Comparison of ENCODE assay signal across 19 mouse cellular contexts in genomic region chr14:20189751-20190150, GRCm38 (mm10). TPM values are rescaled to one million over a fixed set of nuclear protein-coding genes. Genes with fewer than 3 reads are reported as not detected.
A peak's percentile ranks its signal among the peaks of the same experiment; 100 is the strongest.
DNase-seq lines count a peak whose midpoint lies in the region; ATAC-seq lines count a peak whose summit lies in the region.
"Had no signal": no experiment of that assay in that cellular context is flagged by ENCODE, and none has a peak within 500 bp of the region (broad histone marks: within the 10 kb centered on the region; RNA-seq: fewer than 3 reads in every experiment).

No protein-coding gene starts in this region.

- H3K4me2 ChIP-seq in forebrain, embryonic 12.5 days, result no peak overlapping the region
- no peak overlapping the region for H3K4me2 ChIP-seq in heart, embryonic 12.5 days
- H3K4me2 ChIP-seq: hindbrain, embryonic 12.5 days; liver, embryonic 11.5 days; lung, embryonic 14.5 days; midbrain, embryonic 12.5 days; neural tube, embryonic 13.5 days had no signal

- no peak overlapping the region for H3K4me3 ChIP-seq in forebrain, embryonic 12.5 days (replicated peaks)
- H3K4me3 ChIP-seq in heart, embryonic 12.5 days, result no peak overlapping the region
- H3K4me3 ChIP-seq: heart, adult 2 months; hindbrain, embryonic 12.5 days; midbrain, embryonic 12.5 days; neural tube, embryonic 13.5 days had no signal

- no peak for ATAC-seq in forebrain, embryonic 12.5 days (ENCODE audit: low FRiP score)
- no peak for ATAC-seq in heart, embryonic 12.5 days (ENCODE audit: insufficient number of reproducible peaks, low FRiP score)
- ATAC-seq: forebrain, embryonic 14.5 days had no signal

- H3K27ac ChIP-seq in forebrain, embryonic 12.5 days, result no peak overlapping the region
- H3K27ac ChIP-seq in heart, embryonic 12.5 days (ENCODE audit: poor library complexity, severe bottlenecking), result no peak overlapping the region
- H3K27ac ChIP-seq: heart, adult 2 months; hindbrain, embryonic 12.5 days; macrophage; midbrain, embryonic 12.5 days; neural tube, embryonic 13.5 days had no signal

- DNase-seq in adrenal gland, adult 2 months, result peak; percentile 65
- no peak for DNase-seq in adrenal gland, adult 18-20 months (ENCODE audit: low spot score in 2 of 2)
- DNase-seq in adrenal gland, postnatal 14 days, result peak; percentile 18
- DNase-seq in kidney, adult 8-10 months, result peak; percentile 91 to 93
- peak; percentile 83 to 93 for DNase-seq in kidney, postnatal 36 days
- no peak for DNase-seq in right cerebral cortex, postnatal 36 days (ENCODE audit: low spot score in 2 of 2)
- DNase-seq: cerebellum, adult 18-20 months; cerebellum, postnatal 36 days; heart, adult 2 months; lung, embryonic 14.5 days; thymus, adult 2 months had no signal

- no peaks in the 10 kb centered on the region for H3K9me3 ChIP-seq in forebrain, embryonic 12.5 days
- H3K9me3 ChIP-seq in heart, embryonic 12.5 days (replicated peaks), result no peaks in the 10 kb centered on the region
- H3K9me3 ChIP-seq: hindbrain, embryonic 12.5 days; midbrain, embryonic 12.5 days; neural tube, embryonic 13.5 days had no signal

- no peaks in the 10 kb centered on the region for H3K36me3 ChIP-seq in forebrain, embryonic 12.5 days (replicated peaks)
- no peaks in the 10 kb centered on the region for H3K36me3 ChIP-seq in heart, embryonic 12.5 days
- H3K36me3 ChIP-seq: hindbrain, embryonic 12.5 days; midbrain, embryonic 12.5 days; neural tube, embryonic 13.5 days had no signal

- H3K27me3 ChIP-seq in forebrain, embryonic 12.5 days, result no peaks in the 10 kb centered on the region
- no peaks in the 10 kb centered on the region for H3K27me3 ChIP-seq in heart, embryonic 12.5 days (replicated peaks)
- H3K27me3 ChIP-seq: hindbrain, embryonic 12.5 days; midbrain, embryonic 12.5 days; neural tube, embryonic 13.5 days had no signal

- no peak overlapping the region for H3K9ac ChIP-seq in forebrain, embryonic 12.5 days
- no peak overlapping the region for H3K9ac ChIP-seq in heart, embryonic 12.5 days
- H3K9ac ChIP-seq: hindbrain, embryonic 12.5 days; lung, embryonic 14.5 days; midbrain, embryonic 12.5 days; neural tube, embryonic 13.5 days had no signal

- no peaks in the 10 kb centered on the region for H3K4me1 ChIP-seq in forebrain, embryonic 12.5 days
- H3K4me1 ChIP-seq in heart, embryonic 12.5 days (replicated peaks), result no peaks in the 10 kb centered on the region; the same call in 1 of the 2 replicates
- H3K4me1 ChIP-seq: neural tube, embryonic 13.5 days had no signal

- WGBS in forebrain, embryonic 12.5 days, result 85% methylated on average over 2 of the region's 2 CpGs
- 70% methylated on average over 2 of the region's 2 CpGs for WGBS in heart, embryonic 12.5 days

RNA-seq across cellular contexts. Expression of gene Kcnk5, which starts 8.1 kb away (rescaled TPM):
- total RNA-seq in adrenal gland, adult 2 months (2021), result 1 to 10 TPM; 8.6 to 9.5 TPM
- polyA plus RNA-seq in adrenal gland, adult 2 months (2012; rRNA removed), result 6.4 and 9.8 TPM in 2 replicates
- 10 to 100 TPM in 1 of 2 experiments, 1 to 10 TPM in 1; 4.3 to 10.7 TPM for total RNA-seq in adrenal gland, adult 18-20 months (2021)
- 8.8 and 14.2 TPM in 2 replicates for total RNA-seq in adrenal gland, postnatal 14 days (2021)
- 12.5 and 13.8 TPM in 2 replicates for polyA plus RNA-seq in forebrain, embryonic 12.5 days (2016; fragmentation: Nextera tagmentation; extraction: Ambion mirVana)
- polyA plus RNA-seq in heart, embryonic 12.5 days (2016; fragmentation: Nextera tagmentation; extraction: Ambion mirVana), result 3.5 and 3.6 TPM in 2 replicates

RNA-seq across cellular contexts. Expression of gene Saysd1, which starts 51.4 kb away (rescaled TPM):
- total RNA-seq in adrenal gland, adult 2 months (2021), result 1 to 10 TPM; 6.2 to 7.0 TPM
- polyA plus RNA-seq in adrenal gland, adult 2 months (2012; rRNA removed), result 8.5 and 9.8 TPM in 2 replicates
- total RNA-seq in adrenal gland, adult 18-20 months (2021), result 1 to 10 TPM; 5.1 to 7.8 TPM
- total RNA-seq in adrenal gland, postnatal 14 days (2021), result 6.2 and 7.1 TPM in 2 replicates
- 10.5 and 11.0 TPM in 2 replicates for polyA plus RNA-seq in forebrain, embryonic 12.5 days (2016; fragmentation: Nextera tagmentation; extraction: Ambion mirVana)
- 7.3 and 7.9 TPM in 2 replicates for polyA plus RNA-seq in heart, embryonic 12.5 days (2016; fragmentation: Nextera tagmentation; extraction: Ambion mirVana)

Comparison
In these comparisons a context has a peak if more than half of its experiments do, and no peak if none do; other contexts are left out.
1. DNase-seq: peak in adrenal gland, adult 2 months (single experiment), adrenal gland, postnatal 14 days (single experiment), kidney, adult 8-10 months (2 of 2) and kidney, postnatal 36 days (2 of 2); none in adrenal gland, adult 18-20 months (0 of 2) and right cerebral cortex, postnatal 36 days (0 of 2).